Mouse (Mus musculus): ENCODE results near the gene Tctex1d1. TPM values are rescaled to one million over a fixed set of nuclear protein-coding genes. Genes with fewer than 3 reads are reported as not detected.

The Tctex1d1 gene
- total and polyA plus RNA-seq, 3 experiments, result not detected

DNA sequence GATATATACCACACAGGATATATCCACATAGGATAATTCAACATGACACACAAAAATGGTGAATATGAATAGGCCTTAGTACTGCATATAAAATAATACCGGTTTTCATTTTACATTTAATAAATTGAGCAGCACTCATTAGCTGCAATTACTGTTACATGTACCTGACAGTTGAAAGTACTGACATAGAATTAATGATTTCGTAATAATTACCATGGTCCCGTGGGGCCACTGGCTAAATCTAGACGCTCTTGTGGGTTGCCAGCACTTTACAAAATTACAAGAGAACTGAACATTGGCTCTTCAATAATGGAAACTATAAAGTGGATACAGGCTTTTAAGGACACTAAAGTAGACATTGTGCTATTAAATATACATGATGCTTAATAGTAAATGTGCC lies 26.3 kb downstream of the Tctex1d1 start:
- no peak overlapping the region for H3K9ac ChIP-seq (ENCODE audit: control insufficient read depth, low read depth, low read length, poor library complexity, severe bottlenecking)
- no peaks in the 10 kb centered on the region for H3K36me3 ChIP-seq (ENCODE audit: control insufficient read depth in 1 of 2, insufficient read depth in 2 of 2, low read length in 2 of 2)
- no peak for TF ChIP-seq BHLHE40 (IDR thresholded peaks at IDR 0.05; ENCODE audit: borderline replicate concordance, low read depth, low read length)
- no peak for TF ChIP-seq E2F4 (IDR thresholded peaks at IDR 0.05; ENCODE audit: borderline replicate concordance, low read depth, low read length)
- H3K4me3 ChIP-seq (ENCODE audit: control insufficient read depth in 1 of 2, insufficient read depth in 1 of 2, low read depth in 2 of 2, low read length in 2 of 2), result no peak overlapping the region
- no peak for DNase-seq (ENCODE audit: low read depth, low spot score)
- H3K9me3 ChIP-seq (replicated peaks; ENCODE audit: insufficient read depth, low read length), result no peaks in the 10 kb centered on the region
- H3K27me3 ChIP-seq (ENCODE audit: control insufficient read depth in 1 of 2, insufficient read depth in 2 of 2, low read length in 2 of 2), result no peaks in the 10 kb centered on the region; a peak in 2 of 4 replicates
- H3K4me1 ChIP-seq (ENCODE audit: control insufficient read depth in 1 of 2, insufficient read depth in 2 of 2, low read length in 2 of 2), result no peaks in the 10 kb centered on the region
- H3K27ac ChIP-seq (ENCODE audit: control insufficient read depth, low read depth, low read length), result no peak overlapping the region
- H3K79me2 ChIP-seq (ENCODE audit: control insufficient read depth, insufficient read depth, low read length, poor library complexity), result no peaks in the 10 kb centered on the region

DNA sequence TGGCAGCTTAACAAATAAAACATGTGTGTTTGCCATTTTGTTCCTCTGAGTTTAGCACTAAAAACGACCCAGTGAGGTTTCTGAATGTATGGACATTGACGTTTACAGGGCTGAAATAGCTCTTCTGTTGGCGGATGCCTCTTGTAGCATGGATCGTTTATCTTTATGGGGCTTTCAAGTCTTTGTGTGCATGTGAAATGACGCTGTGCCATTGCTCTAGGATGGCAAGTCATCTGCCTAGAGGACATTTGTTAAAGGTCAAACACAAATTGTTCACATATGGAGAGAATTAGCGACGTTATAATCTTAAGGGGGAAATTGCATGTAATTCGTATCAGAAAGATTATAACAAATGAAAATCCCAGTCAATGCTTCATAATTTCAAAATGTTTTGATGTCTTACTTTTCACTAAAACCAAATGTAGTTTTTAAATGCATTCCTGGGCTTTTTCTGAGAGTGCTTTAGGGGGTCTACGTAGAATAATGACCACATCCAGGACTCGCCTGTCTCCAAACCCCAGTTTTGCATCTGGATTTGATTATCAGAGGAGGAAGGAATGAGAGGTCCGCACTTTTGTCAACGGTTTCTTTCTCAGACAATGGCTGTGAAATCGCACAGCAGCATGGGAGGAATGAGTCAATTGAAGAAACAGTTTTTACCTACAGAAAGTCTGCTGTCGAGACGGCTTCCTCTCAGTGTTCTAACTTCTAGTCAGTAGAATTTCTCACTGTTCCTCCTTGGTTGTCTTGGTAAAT lies 27.0 kb downstream of the Tctex1d1 start:
- no peaks in the 10 kb centered on the region for H3K36me3 ChIP-seq (ENCODE audit: control insufficient read depth in 1 of 2, insufficient read depth in 2 of 2, low read length in 2 of 2)
- no peaks in the 10 kb centered on the region; a peak in 1 of 4 replicates for H3K27me3 ChIP-seq (ENCODE audit: control insufficient read depth in 1 of 2, insufficient read depth in 2 of 2, low read length in 2 of 2)
- no peaks in the 10 kb centered on the region for H3K9me3 ChIP-seq (replicated peaks; ENCODE audit: insufficient read depth, low read length)
- no peak for TF ChIP-seq MEF2A (IDR thresholded peaks at IDR 0.05; ENCODE audit: extremely low read depth, insufficient replicate concordance, low read depth, low read length, poor library complexity, severe bottlenecking)
- TF ChIP-seq CHD1 (IDR thresholded peaks at IDR 0.05; ENCODE audit: low read depth, low read length), result no peak
- TF ChIP-seq TCF12 (IDR thresholded peaks at IDR 0.05; ENCODE audit: low read depth, low read length), result no peak
- TF ChIP-seq USF1 (IDR thresholded peaks at IDR 0.05; ENCODE audit: low read depth, low read length), result no peak
- no peak for TF ChIP-seq MAX (IDR thresholded peaks at IDR 0.05; ENCODE audit: low read length)
- no peak for TF ChIP-seq POLR2AphosphoS5 (IDR thresholded peaks at IDR 0.05; ENCODE audit: borderline replicate concordance, low read depth, low read length)
- no peak for TF ChIP-seq TAL1 (IDR thresholded peaks at IDR 0.05; ENCODE audit: low read length)
- no peak for TF ChIP-seq ETS1 (IDR thresholded peaks at IDR 0.05; ENCODE audit: low read depth, low read length)
- no peak for TF ChIP-seq ZKSCAN1 (IDR thresholded peaks at IDR 0.05; ENCODE audit: low read depth, low read length)
- TF ChIP-seq GABPA (IDR thresholded peaks at IDR 0.05; ENCODE audit: low read depth, low read length), result no peak
- TF ChIP-seq SIN3A (IDR thresholded peaks at IDR 0.05; ENCODE audit: low read length), result no peak
- no peak for TF ChIP-seq USF2 (IDR thresholded peaks at IDR 0.05; ENCODE audit: borderline replicate concordance in 1 of 2, insufficient read depth in 1 of 2, low read depth in 1 of 2, low read length in 2 of 2)
- no peak for TF ChIP-seq UBTF (IDR thresholded peaks at IDR 0.05; ENCODE audit: borderline replicate concordance, insufficient read depth, low read depth, low read length)
- TF ChIP-seq NELFE (IDR thresholded peaks at IDR 0.05; ENCODE audit: low read depth, low read length), result no peak
- TF ChIP-seq ZC3H11A (IDR thresholded peaks at IDR 0.05; ENCODE audit: low read depth, low read length), result no peak
- TF ChIP-seq ELF1 (IDR thresholded peaks at IDR 0.05; ENCODE audit: low read depth, low read length), result no peak
- TF ChIP-seq RAD21 (IDR thresholded peaks at IDR 0.05; ENCODE audit: low read depth, low read length), result no peak
- no peak for DNase-seq (ENCODE audit: low read depth, low spot score)
- H3K9ac ChIP-seq (ENCODE audit: control insufficient read depth, low read depth, low read length, poor library complexity, severe bottlenecking), result no peak overlapping the region
- H3K27ac ChIP-seq (ENCODE audit: control insufficient read depth, low read depth, low read length), result no peak overlapping the region
- H3K4me1 ChIP-seq (ENCODE audit: control insufficient read depth in 1 of 2, insufficient read depth in 2 of 2, low read length in 2 of 2), result no peaks in the 10 kb centered on the region
- H3K79me2 ChIP-seq (ENCODE audit: control insufficient read depth, insufficient read depth, low read length, poor library complexity), result no peaks in the 10 kb centered on the region
- H3K4me3 ChIP-seq (ENCODE audit: control insufficient read depth in 1 of 2, insufficient read depth in 1 of 2, low read depth in 2 of 2, low read length in 2 of 2), result no peak overlapping the region
